Mouse (Mus musculus): ENCODE results near the gene Vdr.

Gene Vdr

GRCm38 (mm10) chr15:97920306-97920705 is 9.9 kb upstream of the Vdr start:
- no peak for DNase-seq (ENCODE audit: low read depth, low spot score)

GRCm38 (mm10) chr15:97919217-97919616 is 8.8 kb upstream of the Vdr start:
- no peak for DNase-seq (ENCODE audit: low read depth, low spot score)

GRCm38 (mm10) chr15:97917994-97918393 is 7.6 kb upstream of the Vdr start:
- no peak for DNase-seq (ENCODE audit: low read depth, low spot score)

GRCm38 (mm10) chr15:97914331-97914747 is 3.9 kb upstream of the Vdr start:
- DNase-seq (ENCODE audit: low read depth, low spot score): no peak

- DNase-seq (ENCODE audit: low read depth, low spot score): peak; percentile 14
Measured at GRCm38 (mm10) chr15:97907801-97908751, 2.4 kb downstream of the Vdr start.

- no peak for DNase-seq (ENCODE audit: low read depth, low spot score)
Measured at GRCm38 (mm10) chr15:97907202-97907601, 3.2 kb downstream of the Vdr start.

- no peak for DNase-seq (ENCODE audit: low read depth, low spot score)
Measured at GRCm38 (mm10) chr15:97905281-97905680, 5.1 kb downstream of the Vdr start.

GRCm38 (mm10) chr15:97904339-97904991 is 6.0 kb downstream of the Vdr start:
- DNase-seq (ENCODE audit: low read depth, low spot score): no peak

- DNase-seq (ENCODE audit: low read depth, low spot score): no peak
Measured at GRCm38 (mm10) chr15:97903261-97904009, 7.0 kb downstream of the Vdr start.

GRCm38 (mm10) chr15:97900991-97901390 is 9.4 kb downstream of the Vdr start:
- no peak for DNase-seq (ENCODE audit: low read depth, low spot score)

GRCm38 (mm10) chr15:97900336-97900912 is 10.0 kb downstream of the Vdr start:
- DNase-seq (ENCODE audit: low read depth, low spot score): no peak

- DNase-seq (ENCODE audit: low read depth, low spot score): no peak
Measured at GRCm38 (mm10) chr15:97899714-97900113, 10.7 kb downstream of the Vdr start.

GRCm38 (mm10) chr15:97898791-97899190 is 11.6 kb downstream of the Vdr start:
- no peak for DNase-seq (ENCODE audit: low read depth, low spot score)

GRCm38 (mm10) chr15:97896861-97897654 is 13.4 kb downstream of the Vdr start:
- no peak for DNase-seq (ENCODE audit: low read depth, low spot score)

- DNase-seq (ENCODE audit: low read depth, low spot score): no peak
Measured at GRCm38 (mm10) chr15:97896347-97896746, 14.1 kb downstream of the Vdr start.

- DNase-seq (ENCODE audit: low read depth, low spot score): no peak
Measured at GRCm38 (mm10) chr15:97895847-97896246, 14.6 kb downstream of the Vdr start.

- DNase-seq (ENCODE audit: low read depth, low spot score): no peak
Measured at GRCm38 (mm10) chr15:97892506-97892905, 17.9 kb downstream of the Vdr start.

- DNase-seq (ENCODE audit: low read depth, low spot score): no peak
Measured at GRCm38 (mm10) chr15:97890450-97890849, 20.0 kb downstream of the Vdr start.

- DNase-seq (ENCODE audit: low read depth, low spot score): no peak
Measured at GRCm38 (mm10) chr15:97890017-97890416, 20.4 kb downstream of the Vdr start.

- DNase-seq (ENCODE audit: low read depth, low spot score): no peak
Measured at GRCm38 (mm10) chr15:97887541-97888016, 22.9 kb downstream of the Vdr start.

- no peak for DNase-seq (ENCODE audit: low read depth, low spot score)
Measured at GRCm38 (mm10) chr15:97881423-97881822, 29.0 kb downstream of the Vdr start.

Measured in retina, postnatal 7 days (tissue).